Mouse (Mus musculus): ENCODE measurements around the gene Cenpu. TPM values are rescaled to one million over a fixed set of nuclear protein-coding genes. Genes with fewer than 3 reads are reported as not detected.

Gene Cenpu
- polyA plus RNA-seq, 1 experiment from 2014 or later, result 30.5 TPM

DNA sequence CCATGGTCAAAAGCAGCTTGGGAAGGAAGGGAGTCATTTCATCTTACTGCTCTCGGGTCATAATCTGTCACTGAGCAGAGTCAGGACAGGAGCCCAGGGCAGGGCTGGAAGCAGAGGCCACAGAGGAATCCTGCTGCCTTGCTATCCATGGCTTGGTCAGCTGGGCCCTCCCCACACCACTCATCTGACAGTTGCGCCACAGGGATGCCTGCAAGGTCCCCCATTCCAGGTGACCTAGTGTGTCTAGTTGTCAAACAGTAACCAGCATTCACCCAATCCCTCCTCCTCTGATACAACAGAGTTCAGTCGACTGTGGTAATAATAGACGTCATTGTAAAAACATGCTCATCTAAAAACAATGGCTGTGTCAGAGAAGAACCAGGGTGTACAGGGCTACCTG lies 22.3 kb upstream of the Cenpu start:
- DNase-seq (ENCODE audit: low spot score), result no peak
- no peaks in the 10 kb centered on the region for H3K4me1 ChIP-seq
- no peak overlapping the region for H3K4me3 ChIP-seq
- H3K36me3 ChIP-seq, result no peaks in the 10 kb centered on the region
- H3K27ac ChIP-seq (replicated peaks), result no peak overlapping the region
- H3K27me3 ChIP-seq (ENCODE audit: low read depth, poor library complexity, severe bottlenecking), result no peaks in the 10 kb centered on the region
- no peaks in the 10 kb centered on the region for H3K9me3 ChIP-seq (replicated peaks)
- 89% methylated on average over 4 of the region's 4 CpGs for WGBS

DNA sequence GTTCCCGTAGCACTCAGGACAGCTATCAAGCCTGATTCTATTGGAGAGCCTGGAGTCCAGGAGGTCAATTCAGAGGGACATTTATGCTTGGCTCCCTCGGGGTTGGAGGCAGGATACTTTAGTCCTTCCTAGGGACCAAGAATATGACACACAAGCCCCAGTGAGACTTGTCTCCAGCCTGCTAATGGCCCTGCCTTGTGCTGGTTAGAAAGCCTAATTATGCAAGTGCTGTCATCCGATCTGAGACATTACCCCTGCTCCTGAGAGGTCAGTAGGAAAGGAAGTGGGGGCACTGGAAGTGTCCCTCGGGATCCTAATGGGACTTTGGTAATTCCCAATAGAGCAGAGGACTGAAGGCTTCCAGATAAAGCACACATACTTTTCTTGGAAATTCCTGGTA lies 21.3 kb upstream of the Cenpu start:
- Histone ChIP-seq H3K4me3 (no peak overlapping the region), H3K4me1 (no peaks in the 10 kb centered on the region), H3K9me3 (replicated peaks) (no peaks in the 10 kb centered on the region), H3K36me3 (no peaks in the 10 kb centered on the region), H3K27me3 (ENCODE audit: low read depth, poor library complexity, severe bottlenecking) (no peaks in the 10 kb centered on the region), H3K27ac (replicated peaks) (no peak overlapping the region)
- 58% methylated on average over 4 of the region's 4 CpGs for WGBS
- DNase-seq (ENCODE audit: low spot score), result no peak

DNA sequence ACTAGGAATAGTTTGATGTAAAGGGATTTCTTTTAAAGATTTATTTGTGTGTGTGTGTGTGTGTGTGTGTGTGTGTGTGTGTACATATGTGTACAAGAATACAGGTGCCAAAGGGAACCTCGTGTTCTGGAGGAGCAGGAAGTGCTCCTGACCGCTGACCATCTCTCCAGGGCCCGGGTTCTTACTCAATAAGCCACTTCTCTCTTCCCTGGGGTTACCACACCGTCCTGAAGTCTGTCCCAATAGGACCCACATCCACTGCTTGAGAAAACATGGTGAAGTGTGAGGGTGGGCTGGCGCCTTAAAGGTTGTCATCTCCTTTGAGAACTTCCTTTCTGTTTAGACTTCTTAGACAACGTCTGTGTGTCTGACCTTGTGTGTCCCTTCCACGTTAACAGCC lies 17.9 kb upstream of the Cenpu start:
- Histone ChIP-seq H3K36me3 (no peaks in the 10 kb centered on the region), H3K4me1 (peaks cover 3% of the 10 kb centered on the region; the same call in 1 of the 2 replicates), H3K27ac (replicated peaks) (no peak overlapping the region), H3K27me3 (ENCODE audit: low read depth, poor library complexity, severe bottlenecking) (no peaks in the 10 kb centered on the region), H3K9me3 (replicated peaks) (no peaks in the 10 kb centered on the region), H3K4me3 (no peak overlapping the region)
- DNase-seq (ENCODE audit: low spot score), result no peak
- 90% methylated on average over 7 of the region's 7 CpGs for WGBS

GRCm38 (mm10) chr8:46539701-46540100 lies 12.1 kb upstream of the Cenpu start:
- no peaks in the 10 kb centered on the region for H3K27me3 ChIP-seq (ENCODE audit: low read depth, poor library complexity, severe bottlenecking)
- no peak for DNase-seq (ENCODE audit: low spot score)
- H3K4me3 ChIP-seq, result no peak overlapping the region
- H3K27ac ChIP-seq (replicated peaks), result no peak overlapping the region
- peaks cover 3% of the 10 kb centered on the region; the same call in 1 of the 2 replicates for H3K4me1 ChIP-seq
- no peaks in the 10 kb centered on the region for H3K36me3 ChIP-seq
- 78% methylated on average over 5 of the region's 5 CpGs for WGBS
- H3K9me3 ChIP-seq (replicated peaks), result no peaks in the 10 kb centered on the region

- no peaks in the 10 kb centered on the region for H3K27me3 ChIP-seq (ENCODE audit: low read depth, poor library complexity, severe bottlenecking)
- no peak for DNase-seq (ENCODE audit: low spot score)
- no peaks in the 10 kb centered on the region for H3K9me3 ChIP-seq (replicated peaks)
- H3K36me3 ChIP-seq, result no peaks in the 10 kb centered on the region
- no peak overlapping the region for H3K27ac ChIP-seq (replicated peaks)
- no peak overlapping the region for H3K4me3 ChIP-seq
- H3K4me1 ChIP-seq, result peaks cover 3% of the 10 kb centered on the region; the same call in 1 of the 2 replicates
- 89% methylated on average over 7 of the region's 7 CpGs for WGBS
Observed at GRCm38 (mm10) chr8:46543191-46543590, 8.6 kb upstream of the Cenpu start.

- WGBS, result 85% methylated on average over 6 of the region's 6 CpGs
- no peaks in the 10 kb centered on the region for H3K9me3 ChIP-seq (replicated peaks)
- H3K36me3 ChIP-seq, result no peaks in the 10 kb centered on the region
- no peak for DNase-seq (ENCODE audit: low spot score)
- peaks cover 3% of the 10 kb centered on the region; the same call in 1 of the 2 replicates for H3K4me1 ChIP-seq
- H3K27me3 ChIP-seq (ENCODE audit: low read depth, poor library complexity, severe bottlenecking), result no peaks in the 10 kb centered on the region
- no peak overlapping the region for H3K27ac ChIP-seq (replicated peaks)
- H3K4me3 ChIP-seq, result no peak overlapping the region
Observed at GRCm38 (mm10) chr8:46543662-46544061, 8.2 kb upstream of the Cenpu start.

DNA sequence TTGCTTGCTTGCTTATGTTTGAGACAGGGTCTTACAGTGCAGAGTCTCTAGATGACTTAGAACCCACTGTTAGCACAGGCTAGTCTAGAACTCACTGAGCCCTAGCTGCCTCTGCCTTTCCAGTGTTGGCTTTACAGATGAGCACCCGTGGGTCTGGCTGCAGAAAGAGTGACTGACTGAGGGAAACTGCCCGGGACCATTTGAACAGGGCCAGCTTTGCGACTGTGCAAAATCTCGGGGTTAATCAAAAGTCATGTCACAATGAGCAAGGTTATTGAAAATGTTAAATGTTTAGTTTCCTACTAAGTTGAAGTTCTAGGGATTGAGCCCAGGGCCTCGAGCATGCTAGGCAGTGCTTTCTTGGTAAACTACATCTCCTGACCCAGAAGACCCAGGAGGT lies 6.0 kb upstream of the Cenpu start:
- DNase-seq (ENCODE audit: low spot score), result no peak
- WGBS, result 89% methylated on average over 5 of the region's 5 CpGs
- H3K9me3 ChIP-seq (replicated peaks), result no peaks in the 10 kb centered on the region
- H3K27me3 ChIP-seq (ENCODE audit: low read depth, poor library complexity, severe bottlenecking), result no peaks in the 10 kb centered on the region
- H3K4me1 ChIP-seq, result no peaks in the 10 kb centered on the region; the same call in 1 of the 2 replicates
- no peak overlapping the region for H3K4me3 ChIP-seq
- no peaks in the 10 kb centered on the region for H3K36me3 ChIP-seq
- H3K27ac ChIP-seq (replicated peaks), result no peak overlapping the region

DNA sequence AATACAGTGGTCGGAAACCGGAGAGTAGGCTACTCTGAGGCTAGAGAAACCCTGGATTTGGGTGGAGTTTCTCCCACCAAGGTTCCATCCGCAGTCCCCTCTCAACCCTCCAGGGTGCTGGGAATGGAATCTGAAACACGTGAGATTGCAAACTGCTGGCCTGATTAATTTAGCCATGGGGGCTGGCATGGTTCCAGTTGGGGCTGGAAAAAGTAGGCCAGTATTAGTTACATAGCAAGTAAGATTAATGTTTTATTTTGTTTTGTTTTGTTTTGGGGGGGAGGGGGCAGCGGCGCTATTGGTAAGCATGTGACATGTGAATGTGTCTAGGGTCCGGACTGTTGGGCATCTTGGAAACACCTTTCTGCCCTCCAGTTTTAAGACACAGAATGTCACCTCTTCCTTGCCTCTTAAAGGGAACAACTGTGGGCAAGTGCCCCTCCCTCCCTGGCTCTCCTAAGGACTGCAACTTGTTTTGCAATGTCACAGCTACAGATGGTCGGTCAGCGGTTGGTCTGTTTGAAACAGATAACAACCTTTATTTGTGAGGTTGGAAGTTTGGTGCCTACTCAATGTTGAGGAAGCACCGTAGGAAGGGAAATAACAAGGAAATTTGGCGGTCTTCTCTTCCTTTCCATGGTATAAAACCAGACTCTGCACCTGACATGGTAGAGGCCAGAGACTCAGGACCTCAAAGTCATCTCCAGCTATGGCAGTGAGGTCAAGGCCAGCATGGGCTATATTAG lies 5.2 kb upstream of the Cenpu start:
- WGBS, result 84% methylated on average over 11 of the region's 11 CpGs
- no peaks in the 10 kb centered on the region for H3K36me3 ChIP-seq
- H3K27me3 ChIP-seq (ENCODE audit: low read depth, poor library complexity, severe bottlenecking), result no peaks in the 10 kb centered on the region
- no peak overlapping the region for H3K4me3 ChIP-seq
- peaks cover 4% of the 10 kb centered on the region for H3K4me1 ChIP-seq
- H3K27ac ChIP-seq (replicated peaks), result no peak overlapping the region
- H3K9me3 ChIP-seq (replicated peaks), result no peaks in the 10 kb centered on the region
- no peak for DNase-seq (ENCODE audit: low spot score)

DNA sequence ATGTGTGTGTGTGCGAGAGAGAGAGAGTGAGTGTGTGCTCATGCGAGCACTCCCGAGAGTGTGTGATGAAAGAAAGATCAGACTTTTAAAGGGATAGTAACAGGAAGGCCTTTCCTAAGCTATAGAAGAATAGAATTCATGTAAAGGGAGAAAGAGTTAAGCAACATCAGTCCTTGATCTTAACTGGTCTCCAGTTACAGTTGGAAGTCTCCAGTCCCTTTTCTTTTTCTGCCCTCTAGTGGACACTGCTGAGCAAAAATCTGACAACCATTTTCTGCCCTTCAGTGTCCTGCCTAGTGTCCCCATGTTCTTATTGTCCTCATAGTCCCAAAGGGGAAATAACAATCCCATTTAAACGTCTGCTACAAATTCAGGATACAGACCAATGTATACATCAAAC lies 4.6 kb upstream of the Cenpu start:
- H3K9me3 ChIP-seq (replicated peaks), result no peaks in the 10 kb centered on the region
- peaks cover 5% of the 10 kb centered on the region for H3K4me1 ChIP-seq
- H3K36me3 ChIP-seq, result no peaks in the 10 kb centered on the region
- no peak overlapping the region for H3K4me3 ChIP-seq
- peak; percentile 45 for DNase-seq (ENCODE audit: low spot score)
- H3K27ac ChIP-seq (replicated peaks), result no peak overlapping the region
- H3K27me3 ChIP-seq (ENCODE audit: low read depth, poor library complexity, severe bottlenecking), result no peaks in the 10 kb centered on the region
- WGBS, result 63% methylated on average over 4 of the region's 4 CpGs

GRCm38 (mm10) chr8:46550058-46550457 lies 1.8 kb upstream of the Cenpu start:
- Histone ChIP-seq H3K27ac (replicated peaks) (no peak overlapping the region), H3K36me3 (peaks cover 4% of the 10 kb centered on the region), H3K4me3 (no peak overlapping the region), H3K4me1 (peaks cover 15% of the 10 kb centered on the region), H3K9me3 (replicated peaks) (no peaks in the 10 kb centered on the region), H3K27me3 (ENCODE audit: low read depth, poor library complexity, severe bottlenecking) (no peaks in the 10 kb centered on the region)
- 85% methylated on average over 8 of the region's 8 CpGs for WGBS
- DNase-seq (ENCODE audit: low spot score), result no peak

- Histone ChIP-seq H3K36me3 (peaks cover 12% of the 10 kb centered on the region), H3K4me1 (peaks cover 15% of the 10 kb centered on the region), H3K27ac (replicated peaks) (peak overlapping the region; percentile 71), H3K9me3 (replicated peaks) (no peaks in the 10 kb centered on the region), H3K27me3 (ENCODE audit: low read depth, poor library complexity, severe bottlenecking) (no peaks in the 10 kb centered on the region), H3K4me3 (peak overlapping the region; percentile 78)
- WGBS, result 54% methylated on average over 4 of the region's 4 CpGs
- no peak for DNase-seq (ENCODE audit: low spot score)
Observed at GRCm38 (mm10) chr8:46551029-46551428, 799 bp upstream of the Cenpu start.

DNA sequence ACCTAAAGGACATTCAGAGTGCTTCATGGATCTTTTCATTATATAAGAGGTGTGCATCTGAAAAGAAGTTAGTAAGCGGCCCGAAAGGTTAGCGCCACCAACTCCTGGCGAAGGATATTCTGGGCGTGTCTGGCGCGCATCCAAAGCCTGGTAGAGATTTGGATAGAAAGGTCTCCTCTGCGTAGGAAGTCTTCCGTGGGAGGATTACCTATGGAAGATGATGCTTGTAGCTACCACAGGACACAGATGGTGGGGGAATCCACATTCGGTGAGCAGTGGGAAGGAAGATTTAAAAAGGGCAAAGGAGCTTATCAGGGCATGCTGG lies 575 bp downstream of the Cenpu start:
- DNase-seq (ENCODE audit: low spot score), result no peak
- H3K27ac ChIP-seq (replicated peaks), result peak overlapping the region; percentile 83
- peaks cover 26% of the 10 kb centered on the region for H3K36me3 ChIP-seq
- no peaks in the 10 kb centered on the region for H3K27me3 ChIP-seq (ENCODE audit: low read depth, poor library complexity, severe bottlenecking)
- H3K4me1 ChIP-seq, result peaks cover 15% of the 10 kb centered on the region
- WGBS, result 4% methylated on average over 10 of the region's 10 CpGs
- H3K9me3 ChIP-seq (replicated peaks), result no peaks in the 10 kb centered on the region
- peak overlapping the region; percentile 78 for H3K4me3 ChIP-seq

DNA sequence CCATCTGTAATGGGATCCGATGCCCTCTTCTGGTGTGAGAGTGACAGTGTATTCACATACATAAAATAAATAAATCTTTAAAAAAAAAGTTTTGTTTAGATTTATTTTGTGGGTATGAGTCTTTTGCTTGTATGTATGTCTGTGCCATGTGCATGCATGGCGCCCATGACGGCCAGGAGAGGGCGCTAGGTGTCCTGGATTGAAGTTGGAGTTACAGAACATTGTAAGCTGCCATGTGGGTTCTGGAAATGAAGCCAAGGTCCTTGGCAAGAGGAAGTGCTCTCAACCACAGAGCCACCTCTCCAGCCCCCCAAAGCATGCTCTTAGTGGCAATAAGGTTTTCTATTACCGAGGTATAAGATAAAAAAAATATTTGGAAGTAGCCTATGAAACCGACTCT lies 7.6 kb downstream of the Cenpu start:
- Histone ChIP-seq H3K9me3 (replicated peaks) (no peaks in the 10 kb centered on the region), H3K27ac (replicated peaks) (no peak overlapping the region), H3K36me3 (peaks cover 87% of the 10 kb centered on the region), H3K27me3 (ENCODE audit: low read depth, poor library complexity, severe bottlenecking) (no peaks in the 10 kb centered on the region), H3K4me1 (no peaks in the 10 kb centered on the region), H3K4me3 (no peak overlapping the region)
- no peak for DNase-seq (ENCODE audit: low spot score)
- WGBS, result 77% methylated on average over 6 of the region's 6 CpGs

DNA sequence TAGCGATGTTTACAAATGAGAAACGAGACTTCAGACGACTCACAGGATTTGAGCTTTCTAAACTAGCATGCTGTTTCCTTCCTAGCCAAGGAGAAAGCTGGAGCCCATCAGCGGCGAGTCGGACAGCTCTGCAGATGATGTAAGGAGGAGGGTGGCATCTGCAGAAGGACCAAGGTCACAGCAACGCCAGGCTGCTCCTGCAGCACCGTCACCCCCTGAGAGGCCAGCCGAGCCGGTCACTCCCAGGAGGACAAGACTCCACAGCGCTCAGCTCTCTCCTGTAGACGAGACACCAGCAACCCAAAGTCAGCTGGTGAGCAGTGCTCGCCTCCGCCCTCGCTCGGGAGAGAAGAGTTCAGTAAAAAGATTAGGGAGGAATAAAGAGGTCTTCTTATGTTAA lies 10.5 kb downstream of the Cenpu start:
- H3K27ac ChIP-seq (replicated peaks), result no peak overlapping the region
- H3K36me3 ChIP-seq, result peaks cover 76% of the 10 kb centered on the region
- WGBS, result 93% methylated on average over 16 of the region's 16 CpGs

More for the DNA sequence above, 10.5 kb downstream of the Cenpu start:
- Histone ChIP-seq H3K9me3 (replicated peaks) (no peaks in the 10 kb centered on the region), H3K4me1 (no peaks in the 10 kb centered on the region), H3K4me3 (no peak overlapping the region), H3K27me3 (ENCODE audit: low read depth, poor library complexity, severe bottlenecking) (no peaks in the 10 kb centered on the region)
- no peak for DNase-seq (ENCODE audit: low spot score)

All from midbrain, embryonic 10.5 days (tissue).